Comparison of ENCODE assay signal across 8 mouse cellular contexts in the genomic region with DNA sequence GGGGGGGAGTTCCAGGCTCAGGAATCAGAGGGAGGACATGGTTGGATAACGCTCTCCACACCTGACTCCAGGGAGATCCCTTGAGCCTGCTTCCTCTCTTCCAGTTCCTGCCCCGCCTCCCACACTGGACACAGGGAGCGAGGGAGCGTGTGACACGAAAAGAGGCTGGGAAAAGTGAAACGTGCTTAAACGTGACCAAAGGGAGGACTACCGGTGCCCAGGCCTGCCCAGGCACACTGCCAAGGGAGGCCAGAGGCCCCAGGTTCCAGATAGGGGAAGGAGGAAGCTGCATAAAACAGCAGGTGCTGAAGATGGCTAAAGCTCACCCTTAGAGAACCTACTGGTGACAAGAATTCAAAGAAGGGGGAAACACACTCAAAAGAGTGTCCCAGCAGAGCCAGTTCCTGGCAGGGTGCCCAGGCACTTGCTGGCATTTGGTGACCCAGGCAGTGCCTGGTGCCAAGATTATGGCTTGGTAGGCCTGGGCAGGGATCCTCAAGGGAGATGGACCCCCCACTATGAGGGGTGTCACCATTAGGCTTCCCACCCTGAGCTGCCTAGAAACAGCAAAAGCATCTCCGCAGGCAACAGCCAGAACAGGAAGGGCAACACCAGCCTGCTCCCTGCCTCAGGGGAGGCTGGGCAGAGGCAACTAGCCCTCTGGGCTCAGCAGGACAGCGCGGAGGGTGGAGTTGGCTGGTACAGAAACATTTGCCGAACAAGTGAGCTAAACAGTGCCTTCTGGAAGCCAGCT. TPM values are rescaled to one million over a fixed set of nuclear protein-coding genes. Genes with fewer than 3 reads are reported as not detected.
A peak's percentile ranks its signal among the peaks of the same experiment; 100 is the strongest.
DNase-seq lines count a peak whose midpoint lies in the region; ATAC-seq lines count a peak whose summit lies in the region.

No protein-coding gene starts in this region.

- WGBS in kidney, embryonic 14.5 days: 32% methylated on average over 12 of the region's 12 CpGs
- 47% methylated on average over 12 of the region's 12 CpGs for WGBS in stomach, embryonic 14.5 days

- H3K4me3 ChIP-seq in kidney, embryonic 14.5 days (ENCODE audit: low read length): no peak overlapping the region
- no peak overlapping the region for H3K4me3 ChIP-seq in stomach, embryonic 14.5 days (ENCODE audit: low read depth, low read length)

- H3K9me3 ChIP-seq in kidney, embryonic 14.5 days (ENCODE audit: control insufficient read depth, low read length): no peaks in the 10 kb centered on the region
- no peaks in the 10 kb centered on the region for H3K9me3 ChIP-seq in stomach, embryonic 14.5 days (ENCODE audit: control insufficient read depth, low read depth, low read length)

- H3K36me3 ChIP-seq in kidney, embryonic 14.5 days (ENCODE audit: control insufficient read depth, insufficient read depth, low read length): no peaks in the 10 kb centered on the region
- no peaks in the 10 kb centered on the region for H3K36me3 ChIP-seq in stomach, embryonic 14.5 days (ENCODE audit: control insufficient read depth, insufficient read depth, low read length)

- peak; percentile 52 for DNase-seq in gastrocnemius, postnatal 10 days
- no peak for DNase-seq in gastrocnemius, postnatal 36 days
- peak; percentile 86 to 89 for DNase-seq in adrenal gland, postnatal 36 days
- DNase-seq in frontal cortex, postnatal 10 days (ENCODE audit: low spot score in 2 of 2): peak; percentile 66 to 73
- DNase-seq in left cerebral cortex, postnatal 4 days: peak; percentile 78
- no peak for DNase-seq in ovary, postnatal 10 days (ENCODE audit: low spot score)

- H3K4me2 ChIP-seq in kidney, embryonic 14.5 days (replicated peaks; ENCODE audit: low read depth, low read length): 0 out of 2 replicates have a peak overlapping the region, but pooled peaks have one; percentile 3
- no peak overlapping the region for H3K4me2 ChIP-seq in stomach, embryonic 14.5 days (replicated peaks; ENCODE audit: low read depth, low read length)

- H3K27me3 ChIP-seq in kidney, embryonic 14.5 days (ENCODE audit: control insufficient read depth, insufficient read depth, low read length): peaks cover 29% of the 10 kb centered on the region
- H3K27me3 ChIP-seq in stomach, embryonic 14.5 days (ENCODE audit: control insufficient read depth, insufficient read depth, low read length): peaks cover 31% of the 10 kb centered on the region

- peak overlapping the region; percentile 43; the same call in 1 of the 2 replicates for H3K27ac ChIP-seq in kidney, embryonic 14.5 days (ENCODE audit: low read depth, low read length)
- H3K27ac ChIP-seq in stomach, embryonic 14.5 days (ENCODE audit: low read length): no peak overlapping the region

- peaks cover 25% of the 10 kb centered on the region for H3K4me1 ChIP-seq in kidney, embryonic 14.5 days (ENCODE audit: control insufficient read depth, insufficient read depth, low read length)
- peaks cover 8% of the 10 kb centered on the region; the same call in 1 of the 2 replicates for H3K4me1 ChIP-seq in stomach, embryonic 14.5 days (ENCODE audit: control insufficient read depth, insufficient read depth, low read length)

- ATAC-seq in kidney, embryonic 14.5 days (ENCODE audit: low FRiP score, low TSS enrichment): peak; percentile 69
- peak; percentile 12; the same call in 1 of the 2 replicates for ATAC-seq in stomach, embryonic 14.5 days (ENCODE audit: insufficient number of reproducible peaks, insufficient read depth, low FRiP score, low read depth)

- no peak overlapping the region for H3K9ac ChIP-seq in kidney, embryonic 14.5 days (ENCODE audit: low read depth, low read length)
- no peak overlapping the region for H3K9ac ChIP-seq in stomach, embryonic 14.5 days (replicated peaks; ENCODE audit: low read depth, low read length)

- intact Hi-C loops in gastrocnemius, postnatal 36 days (cut with DNase I): no loop called here
- intact Hi-C loops in left cerebral cortex, postnatal 4 days (cut with DNase I): no loop called here

RNA-seq across cellular contexts. Expression of gene Adora1, which starts 2.3 kb away (rescaled TPM):
- under 1 TPM; 0.90 to 0.96 TPM for total RNA-seq in gastrocnemius, postnatal 10 days (2021)
- under 1 TPM; 0.33 to 0.59 TPM for total RNA-seq in gastrocnemius, postnatal 36 days (2021)
- total RNA-seq in adrenal gland, postnatal 36 days (2021): 100 to 1,000 TPM; 110 to 137 TPM
- polyA plus RNA-seq in kidney, embryonic 14.5 days (2014; fragmentation: Nextera tagmentation; extraction: Ambion mirVana): 3.2 TPM in 2 replicates
- total RNA-seq in left cerebral cortex, postnatal 4 days (2021): 10 to 100 TPM; 75.5 to 76.4 TPM
- 0.68 and 1.7 TPM in 2 replicates for polyA plus RNA-seq in stomach, embryonic 14.5 days (2014; fragmentation: Nextera tagmentation; extraction: Ambion mirVana)

RNA-seq across cellular contexts. Expression of gene Mybph, which starts 39.7 kb away (rescaled TPM):
- total RNA-seq in gastrocnemius, postnatal 10 days (2021): 100 to 1,000 TPM; 204 to 410 TPM
- 100 to 1,000 TPM; 547 to 589 TPM for total RNA-seq in gastrocnemius, postnatal 36 days (2021)
- total RNA-seq in adrenal gland, postnatal 36 days (2021): under 1 TPM in 1 of 2 experiments, not detected in 1; 0.13 TPM
- 0.27 and 0.36 TPM in 2 replicates for polyA plus RNA-seq in kidney, embryonic 14.5 days (2014; fragmentation: Nextera tagmentation; extraction: Ambion mirVana)
- total RNA-seq in left cerebral cortex, postnatal 4 days (2021): under 1 TPM in 1 of 2 experiments, not detected in 1; 0.18 TPM
- polyA plus RNA-seq in stomach, embryonic 14.5 days (2014; fragmentation: Nextera tagmentation; extraction: Ambion mirVana): not detected in 2 replicates

RNA-seq across cellular contexts. Expression of gene Chil1, which starts 51.0 kb away (rescaled TPM):
- 1 to 10 TPM; 1.9 TPM for total RNA-seq in gastrocnemius, postnatal 10 days (2021)
- total RNA-seq in gastrocnemius, postnatal 36 days (2021): 1 to 10 TPM in 1 of 2 experiments, under 1 TPM in 1; 0.64 to 1.8 TPM
- 1 to 10 TPM; 1.3 to 1.7 TPM for total RNA-seq in adrenal gland, postnatal 36 days (2021)
- 0.57 and 1.6 TPM in 2 replicates for polyA plus RNA-seq in kidney, embryonic 14.5 days (2014; fragmentation: Nextera tagmentation; extraction: Ambion mirVana)
- 1 to 10 TPM; 1.1 to 2.0 TPM for total RNA-seq in left cerebral cortex, postnatal 4 days (2021)
- polyA plus RNA-seq in stomach, embryonic 14.5 days (2014; fragmentation: Nextera tagmentation; extraction: Ambion mirVana): 0.67 and 1.4 TPM in 2 replicates

RNA-seq across cellular contexts. Expression of gene Myog, which starts 56.8 kb away (rescaled TPM):
- total RNA-seq in gastrocnemius, postnatal 10 days (2021): 100 to 1,000 TPM; 135 to 142 TPM
- 10 to 100 TPM; 20.1 to 20.9 TPM for total RNA-seq in gastrocnemius, postnatal 36 days (2021)
- not detected for total RNA-seq in adrenal gland, postnatal 36 days (2021)
- 0.97 and 1.4 TPM in 2 replicates for polyA plus RNA-seq in kidney, embryonic 14.5 days (2014; fragmentation: Nextera tagmentation; extraction: Ambion mirVana)
- not detected for total RNA-seq in left cerebral cortex, postnatal 4 days (2021)
- polyA plus RNA-seq in stomach, embryonic 14.5 days (2014; fragmentation: Nextera tagmentation; extraction: Ambion mirVana): 0.16 and 0.17 TPM in 2 replicates

Comparison
In these comparisons a context has a peak if more than half of its experiments do, and no peak if none do; other contexts are left out.
1. DNase-seq: peak in gastrocnemius, postnatal 10 days (single experiment), adrenal gland, postnatal 36 days (2 of 2), frontal cortex, postnatal 10 days (2 of 2) and left cerebral cortex, postnatal 4 days (single experiment); none in gastrocnemius, postnatal 36 days (0 of 2) and ovary, postnatal 10 days (single experiment).
2. RNA of gene Adora1, which starts 2.3 kb away (total RNA-seq): 110 to 137 TPM in adrenal gland, postnatal 36 days and 75.5 to 76.4 TPM in left cerebral cortex, postnatal 4 days; 0.90 to 0.96 TPM in gastrocnemius, postnatal 10 days and 0.33 to 0.59 TPM in gastrocnemius, postnatal 36 days; every median in the first group is over 10 times any median in the second.
3. RNA of gene Mybph, which starts 39.7 kb away (total RNA-seq): 547 to 589 TPM in gastrocnemius, postnatal 36 days and 204 to 410 TPM in gastrocnemius, postnatal 10 days; 0.18 TPM in left cerebral cortex, postnatal 4 days and 0.13 TPM in adrenal gland, postnatal 36 days; every median in the first group is over 100 times any median in the second.